Mouse (Mus musculus): ENCODE results near the gene Dhx58. TPM values are rescaled to one million over a fixed set of nuclear protein-coding genes. Genes with fewer than 3 reads are reported as not detected.
"Not testable (repeated sequence)": the region's sequence is repeated elsewhere in the genome, so short reads cannot be mapped to it uniquely, and the experiment has no call there.

Gene Dhx58
- polyA plus RNA-seq, 1 experiment from 2014 or later: 3.1 TPM

DNA sequence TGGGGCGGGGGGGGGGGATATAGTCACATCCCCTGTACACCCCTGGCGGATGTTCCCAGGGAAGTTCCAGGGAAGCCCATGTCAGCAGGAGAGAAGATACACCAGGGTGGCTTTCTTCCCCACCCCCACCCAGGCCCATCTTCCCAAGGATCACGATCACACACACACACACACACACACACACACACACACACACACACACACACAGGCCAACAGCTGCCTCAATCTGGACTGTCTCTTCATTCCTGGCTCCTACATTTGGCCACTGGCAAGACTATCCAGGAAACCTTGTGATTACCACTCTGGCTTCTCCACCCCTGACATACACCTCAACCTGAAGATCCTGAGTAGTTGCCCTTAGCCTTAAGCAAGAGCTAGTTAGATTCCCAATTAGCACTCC is 18.7 kb downstream of the Dhx58 start:
- Histone ChIP-seq H3K36me3 (no peaks in the 10 kb centered on the region), H3K9me3 (replicated peaks) (no peaks in the 10 kb centered on the region), H3K4me3 (no peak overlapping the region), H3K27me3 (ENCODE audit: low read depth, poor library complexity, severe bottlenecking) (peaks cover 8% of the 10 kb centered on the region), H3K4me1 (no peaks in the 10 kb centered on the region), H3K27ac (no peak overlapping the region)
- WGBS: 84% methylated on average over 3 of the region's 3 CpGs
- DNase-seq (ENCODE audit: low spot score): no peak

GRCm38 (mm10) chr11:100684084-100684483 is 20.0 kb downstream of the Dhx58 start:
- 88% methylated on average over 2 of the region's 2 CpGs for WGBS
- no peaks in the 10 kb centered on the region for H3K9me3 ChIP-seq (replicated peaks)
- no peak overlapping the region for H3K27ac ChIP-seq
- H3K4me3 ChIP-seq: no peak overlapping the region
- no peaks in the 10 kb centered on the region for H3K27me3 ChIP-seq (ENCODE audit: low read depth, poor library complexity, severe bottlenecking)
- no peaks in the 10 kb centered on the region for H3K36me3 ChIP-seq
- no peak for DNase-seq (ENCODE audit: low spot score)
- H3K4me1 ChIP-seq: no peaks in the 10 kb centered on the region

- DNase-seq (ENCODE audit: low spot score): no peak
- Histone ChIP-seq H3K9me3 (replicated peaks) (no peaks in the 10 kb centered on the region), H3K4me3 (no peak overlapping the region), H3K27me3 (ENCODE audit: low read depth, poor library complexity, severe bottlenecking) (peaks cover 8% of the 10 kb centered on the region), H3K4me1 (peaks cover 6% of the 10 kb centered on the region), H3K27ac (no peak overlapping the region), H3K36me3 (no peaks in the 10 kb centered on the region)
- WGBS: 73% methylated on average over 5 of the region's 5 CpGs
Observed at GRCm38 (mm10) chr11:100682526-100682925, 21.5 kb downstream of the Dhx58 start.

GRCm38 (mm10) chr11:100681826-100682225 is 22.2 kb downstream of the Dhx58 start:
- Histone ChIP-seq H3K27ac (no peak overlapping the region), H3K27me3 (ENCODE audit: low read depth, poor library complexity, severe bottlenecking) (peaks cover 10% of the 10 kb centered on the region), H3K36me3 (no peaks in the 10 kb centered on the region), H3K4me1 (peaks cover 10% of the 10 kb centered on the region), H3K4me3 (no peak overlapping the region), H3K9me3 (replicated peaks) (no peaks in the 10 kb centered on the region)
- DNase-seq (ENCODE audit: low spot score): no peak
- 76% methylated on average over 5 of the region's 5 CpGs for WGBS

DNA sequence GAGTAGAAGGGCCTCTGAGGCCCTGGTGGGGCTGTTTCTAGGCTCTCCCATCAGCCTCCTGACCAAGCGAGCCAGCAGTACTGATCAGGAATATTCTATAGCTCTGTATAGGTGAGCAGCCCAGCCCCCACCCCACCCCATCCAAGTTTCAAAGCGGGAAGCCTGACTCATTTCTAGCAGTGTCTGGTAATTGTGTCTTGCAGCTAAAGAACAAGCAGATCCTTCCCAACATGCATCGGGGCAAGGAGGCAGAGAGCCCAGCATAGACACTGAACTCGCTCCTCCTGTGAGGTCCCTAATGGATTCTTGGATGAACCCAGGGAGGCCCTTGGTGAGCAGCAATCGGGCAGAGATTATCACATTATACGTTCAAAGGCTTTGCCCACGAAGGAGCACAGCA is 26.3 kb downstream of the Dhx58 start:
- Histone ChIP-seq H3K36me3 (no peaks in the 10 kb centered on the region), H3K27ac (no peak overlapping the region), H3K4me3 (no peak overlapping the region), H3K4me1 (peaks cover 17% of the 10 kb centered on the region), H3K27me3 (ENCODE audit: low read depth, poor library complexity, severe bottlenecking) (peaks cover 39% of the 10 kb centered on the region), H3K9me3 (replicated peaks) (no peaks in the 10 kb centered on the region)
- DNase-seq (ENCODE audit: low spot score): no peak
- 61% methylated on average over 7 of the region's 7 CpGs for WGBS

DNA sequence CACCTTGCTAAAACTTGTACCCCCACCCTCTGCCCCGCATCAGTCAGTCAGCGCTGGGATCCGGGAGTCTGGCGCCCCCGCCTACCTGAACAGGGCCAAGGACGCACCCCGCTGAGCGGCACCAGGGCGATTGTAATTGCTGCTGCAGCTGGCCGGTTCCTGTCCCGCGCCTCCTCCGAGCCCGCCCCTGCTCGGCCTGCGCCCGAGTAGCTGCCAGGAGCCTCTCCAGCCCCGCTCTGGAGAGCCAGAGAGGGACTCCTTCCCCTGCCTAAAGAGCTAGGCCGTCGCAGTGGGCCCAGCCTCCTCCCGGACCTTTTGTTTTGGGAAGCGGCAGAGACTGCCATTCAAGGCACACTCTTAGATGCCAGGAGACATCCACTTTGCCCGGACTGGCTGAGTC is 30.9 kb downstream of the Dhx58 start:
- Histone ChIP-seq H3K27ac (peak overlapping the region; percentile 63), H3K4me1 (peaks cover 24% of the 10 kb centered on the region), H3K27me3 (ENCODE audit: low read depth, poor library complexity, severe bottlenecking) (peaks cover 54% of the 10 kb centered on the region), H3K36me3 (no peaks in the 10 kb centered on the region), H3K9me3 (replicated peaks) (no peaks in the 10 kb centered on the region), H3K4me3 (peak overlapping the region; percentile 33)
- 2% methylated on average over 23 of the region's 23 CpGs for WGBS
- peak; percentile 69 for DNase-seq (ENCODE audit: low spot score)

- no peaks in the 10 kb centered on the region for H3K9me3 ChIP-seq (replicated peaks)
- WGBS: 73% methylated on average over 2 of the region's 2 CpGs
- no peak overlapping the region for H3K4me3 ChIP-seq
- H3K27me3 ChIP-seq (ENCODE audit: low read depth, poor library complexity, severe bottlenecking): peaks cover 45% of the 10 kb centered on the region
- H3K36me3 ChIP-seq: no peaks in the 10 kb centered on the region
- no peak for DNase-seq (ENCODE audit: low spot score)
- peaks cover 15% of the 10 kb centered on the region for H3K4me1 ChIP-seq
- no peak overlapping the region for H3K27ac ChIP-seq
Observed at GRCm38 (mm10) chr11:100671956-100672355, 32.1 kb downstream of the Dhx58 start.

DNA sequence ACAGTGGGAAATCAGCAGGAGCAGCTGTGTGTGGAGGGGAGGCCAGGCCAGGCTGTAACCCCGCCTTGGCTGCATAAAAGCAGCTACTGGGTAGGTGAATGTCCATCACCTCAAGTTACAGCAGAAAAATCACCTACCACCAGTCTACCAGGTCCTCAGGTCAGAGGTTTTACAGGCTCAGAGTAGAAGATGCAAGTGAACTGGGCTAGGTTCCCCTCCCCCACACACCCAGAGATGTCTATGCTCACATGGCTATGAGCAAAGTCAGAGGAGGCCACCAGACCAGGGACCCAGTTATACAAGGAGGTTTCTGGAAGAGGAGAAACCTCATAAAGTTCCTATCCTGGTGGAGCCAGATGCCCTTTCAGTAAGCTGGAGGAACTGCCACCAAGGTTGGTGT is 33.0 kb downstream of the Dhx58 start:
- Histone ChIP-seq H3K9me3 (replicated peaks) (no peaks in the 10 kb centered on the region), H3K27me3 (ENCODE audit: low read depth, poor library complexity, severe bottlenecking) (peaks cover 45% of the 10 kb centered on the region), H3K4me1 (peaks cover 15% of the 10 kb centered on the region), H3K27ac (no peak overlapping the region), H3K36me3 (no peaks in the 10 kb centered on the region), H3K4me3 (no peak overlapping the region)
- WGBS: 82% methylated on average over 1 of the region's 1 CpGs
- no peak for DNase-seq (ENCODE audit: low spot score)

DNA sequence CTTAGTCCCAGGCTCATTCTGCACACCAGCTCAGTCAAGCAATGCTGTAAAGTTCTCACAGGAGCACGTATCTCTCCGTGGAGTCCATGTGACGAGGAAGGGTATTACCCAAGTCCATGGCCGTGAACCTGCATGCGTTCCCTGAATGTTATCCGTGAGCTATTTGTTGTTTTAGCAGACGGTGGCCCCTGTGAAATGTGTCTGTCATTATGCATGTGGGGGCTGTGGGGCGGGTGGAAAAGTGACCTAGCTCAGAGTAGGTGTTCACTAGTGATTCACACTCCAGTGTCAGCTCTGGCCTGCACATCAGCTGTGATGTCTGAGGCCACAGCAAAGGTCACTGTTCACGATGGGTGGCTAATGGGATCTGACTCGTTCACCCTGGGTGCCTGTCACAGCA is 44.3 kb downstream of the Dhx58 start:
- Histone ChIP-seq H3K4me1 (peaks cover 15% of the 10 kb centered on the region), H3K4me3 (no peak overlapping the region), H3K9me3 (replicated peaks) (no peaks in the 10 kb centered on the region), H3K36me3 (no peaks in the 10 kb centered on the region), H3K27me3 (ENCODE audit: low read depth, poor library complexity, severe bottlenecking) (peaks cover 8% of the 10 kb centered on the region; the same call in 1 of the 2 replicates), H3K27ac (no peak overlapping the region)
- 83% methylated on average over 10 of the region's 10 CpGs for WGBS
- DNase-seq (ENCODE audit: low spot score): no peak

GRCm38 (mm10) chr11:100656458-100656857 is 47.6 kb downstream of the Dhx58 start:
- DNase-seq (ENCODE audit: low spot score): no peak
- 6% methylated on average over 6 of the region's 6 CpGs for whole genome bisulfite sequencing
- no peak overlapping the region for H3K4me3 ChIP-seq
- H3K27ac ChIP-seq: peak overlapping the region; percentile 38; the same call in 1 of the 2 replicates
- H3K4me1 ChIP-seq: peaks cover 17% of the 10 kb centered on the region
- H3K27me3 ChIP-seq (ENCODE audit: low read depth, poor library complexity, severe bottlenecking): peaks cover 26% of the 10 kb centered on the region
- no peaks in the 10 kb centered on the region for H3K36me3 ChIP-seq
- H3K9me3 ChIP-seq (replicated peaks): no peaks in the 10 kb centered on the region

- peaks cover 19% of the 10 kb centered on the region for H3K4me1 ChIP-seq
- H3K9me3 ChIP-seq (replicated peaks); H3K4me3 ChIP-seq; H3K27ac ChIP-seq; DNase-seq (ENCODE audit: low spot score); H3K36me3 ChIP-seq: not testable (repeated sequence)
- H3K27me3 ChIP-seq (ENCODE audit: low read depth, poor library complexity, severe bottlenecking): peaks cover 35% of the 10 kb centered on the region
- 54% methylated on average over 3 of the region's 3 CpGs for WGBS
Observed at GRCm38 (mm10) chr11:100655589-100655988, 48.5 kb downstream of the Dhx58 start.

DNA sequence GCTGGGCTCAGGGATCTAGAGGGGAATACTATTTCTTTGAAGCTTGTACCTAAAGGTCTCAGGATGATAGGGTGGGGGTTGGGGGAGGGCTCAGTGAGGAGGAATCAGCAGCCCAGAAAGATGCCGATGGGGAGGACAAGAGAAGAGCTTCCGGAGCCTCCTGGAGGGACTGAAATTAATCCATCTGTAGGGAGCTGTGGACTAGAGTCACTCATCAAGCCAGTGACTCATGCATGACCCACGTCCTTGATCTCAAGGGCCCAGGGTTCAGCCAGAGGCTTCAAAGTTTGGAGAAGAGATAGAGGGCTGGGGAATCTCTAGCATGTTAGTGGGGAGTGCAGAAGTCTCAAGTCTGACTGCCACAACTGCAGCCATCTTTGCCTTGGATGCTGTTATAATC is 52.3 kb downstream of the Dhx58 start:
- peaks cover 12% of the 10 kb centered on the region for H3K4me1 ChIP-seq
- peaks cover 57% of the 10 kb centered on the region for H3K27me3 ChIP-seq (ENCODE audit: low read depth, poor library complexity, severe bottlenecking)
- no peaks in the 10 kb centered on the region for H3K9me3 ChIP-seq (replicated peaks)
- no peak overlapping the region for H3K4me3 ChIP-seq
- 27% methylated on average over 3 of the region's 3 CpGs for WGBS
- H3K36me3 ChIP-seq: no peaks in the 10 kb centered on the region
- no peak for DNase-seq (ENCODE audit: low spot score)
- H3K27ac ChIP-seq: no peak overlapping the region

DNA sequence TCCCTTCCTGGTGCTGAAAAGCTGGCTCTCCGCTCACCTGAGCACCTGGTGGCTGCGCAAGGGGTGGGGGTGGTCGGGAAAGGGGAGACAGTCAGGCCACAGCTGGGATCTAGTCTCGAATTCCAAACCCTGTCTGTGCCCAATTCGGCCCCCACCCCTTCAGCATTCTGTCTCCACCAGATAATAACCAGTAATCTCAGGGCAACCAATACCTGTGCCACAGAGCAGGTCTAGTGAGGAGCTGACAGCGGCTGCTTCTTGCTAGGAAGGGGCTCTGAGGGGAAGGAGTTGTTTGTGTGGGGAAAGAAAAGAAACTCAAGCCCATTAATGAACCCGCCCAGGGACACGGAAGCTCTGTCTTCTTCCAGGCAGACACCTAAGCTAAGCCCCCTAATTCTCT is 52.9 kb downstream of the Dhx58 start:
- peaks cover 7% of the 10 kb centered on the region for H3K4me1 ChIP-seq
- 11% methylated on average over 8 of the region's 8 CpGs for WGBS

DNA sequence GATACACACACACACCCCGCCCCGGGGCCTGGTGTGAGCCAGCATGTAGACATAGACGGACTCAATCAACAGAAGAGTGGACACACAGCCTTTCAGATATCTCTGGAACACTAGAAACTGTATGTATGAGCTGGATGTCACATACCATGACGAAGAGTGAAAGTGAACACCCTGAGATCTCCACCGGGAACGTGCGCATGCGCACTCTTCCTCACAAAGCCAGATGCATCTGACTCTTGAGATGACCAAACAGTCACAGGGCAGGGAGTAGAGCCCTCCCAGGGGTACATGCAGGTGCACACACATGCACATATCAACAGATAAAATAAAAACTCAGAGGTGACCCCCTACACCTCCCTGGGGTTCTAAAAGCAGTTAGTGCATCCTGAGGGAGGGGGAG is 55.7 kb downstream of the Dhx58 start:
- H3K27me3 ChIP-seq (ENCODE audit: low read depth, poor library complexity, severe bottlenecking): peaks cover 70% of the 10 kb centered on the region
- no peaks in the 10 kb centered on the region for H3K36me3 ChIP-seq
- peaks cover 4% of the 10 kb centered on the region for H3K4me1 ChIP-seq
- H3K4me3 ChIP-seq: no peak overlapping the region
- no peak overlapping the region for H3K27ac ChIP-seq
- no peak for DNase-seq (ENCODE audit: low spot score)
- WGBS: 88% methylated on average over 8 of the region's 8 CpGs
- H3K9me3 ChIP-seq (replicated peaks): no peaks in the 10 kb centered on the region

More for the DNA sequence above, 52.9 kb downstream of the Dhx58 start:
- no peak for DNase-seq (ENCODE audit: low spot score)
- no peaks in the 10 kb centered on the region for H3K36me3 ChIP-seq
- H3K27ac ChIP-seq: no peak overlapping the region
- H3K27me3 ChIP-seq (ENCODE audit: low read depth, poor library complexity, severe bottlenecking): peaks cover 57% of the 10 kb centered on the region
- H3K4me3 ChIP-seq: no peak overlapping the region
- no peaks in the 10 kb centered on the region for H3K9me3 ChIP-seq (replicated peaks)

Measured in limb, embryonic 10.5 days (tissue).